Comparison of ENCODE assay signal across 23 mouse cellular contexts in the genomic region with DNA sequence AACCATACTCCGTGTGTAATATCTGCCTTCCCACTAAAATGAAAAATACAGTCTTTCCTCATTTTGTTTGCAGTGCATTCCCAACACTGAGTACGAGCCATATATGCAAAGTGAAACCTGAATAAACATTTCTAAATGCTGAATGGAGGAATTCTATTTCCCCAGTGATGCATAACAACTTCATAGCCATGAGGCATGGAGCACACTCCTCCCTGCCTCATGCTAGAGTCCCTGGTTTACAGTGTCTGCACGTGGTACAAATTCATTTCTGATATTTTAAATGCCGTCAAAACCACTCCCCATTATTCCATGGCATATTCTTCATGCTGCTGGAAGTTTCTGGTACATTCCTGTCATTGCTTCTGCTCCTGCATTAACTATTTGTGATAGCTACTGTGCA.
A peak's percentile ranks its signal among the peaks of the same experiment; 100 is the strongest.
DNase-seq lines count a peak whose midpoint lies in the region; ATAC-seq and TF ChIP-seq lines count a peak whose summit lies in the region.
"Had no signal": no experiment of that assay in that cellular context is flagged by ENCODE, and none has a peak within 500 bp of the region (broad histone marks: within the 10 kb centered on the region; RNA-seq: fewer than 3 reads in every experiment).

No protein-coding gene starts in this region.

- WGBS in forebrain, postnatal 0 days: 40% methylated on average over 4 of the region's 4 CpGs
- 88% methylated on average over 4 of the region's 4 CpGs for WGBS in forebrain, embryonic 10.5 days
- 70% methylated on average over 4 of the region's 4 CpGs for WGBS in midbrain, embryonic 14.5 days
- 85% methylated on average over 4 of the region's 4 CpGs for WGBS in midbrain, embryonic 11.5 days
- 23% methylated on average over 4 of the region's 4 CpGs for WGBS in embryonic facial prominence, embryonic 13.5 days

- DNase-seq in forebrain, postnatal 0 days: no peak
- DNase-seq in forebrain, embryonic 10.5 days (ENCODE audit: extremely low spot score, low spot score): no peak
- DNase-seq in kidney, adult 9 months: peak; percentile 8
- no peak for DNase-seq in kidney, postnatal 10 days
- no peak for DNase-seq in midbrain, embryonic 14.5 days
- no peak for DNase-seq in midbrain, embryonic 11.5 days (ENCODE audit: low spot score, missing footprints)
- DNase-seq in frontal cortex, postnatal 10 days (ENCODE audit: low spot score in 2 of 2): no peak
- DNase-seq: adrenal gland, postnatal 36 days; cerebellum, adult 11 months; cerebellum, adult 9-11 months; gastrocnemius, postnatal 25 days; heart, adult 18-20 months; liver, embryonic 13.5 days; lung, adult 2 months; lung, postnatal 14 days; thymus, adult 18-20 months; thymus, postnatal 36 days had no signal

- H3K4me1 ChIP-seq in forebrain, postnatal 0 days (ENCODE audit: insufficient read depth): peaks cover 8% of the 10 kb centered on the region; the same call in 1 of the 2 replicates
- peaks cover 4% of the 10 kb centered on the region for H3K4me1 ChIP-seq in forebrain, embryonic 10.5 days
- H3K4me1 ChIP-seq in midbrain, embryonic 14.5 days (ENCODE audit: control insufficient read depth, insufficient read depth, low read length): peaks cover 5% of the 10 kb centered on the region; the same call in 1 of the 2 replicates
- H3K4me1 ChIP-seq in midbrain, embryonic 11.5 days (ENCODE audit: control insufficient read depth, insufficient read depth, low read length): no peaks in the 10 kb centered on the region
- H3K4me1 ChIP-seq in embryonic facial prominence, embryonic 13.5 days: peaks cover 25% of the 10 kb centered on the region
- H3K4me1 ChIP-seq: liver, embryonic 13.5 days had no signal

- no peak overlapping the region for H3K4me3 ChIP-seq in forebrain, postnatal 0 days (ENCODE audit: low read depth, low read length)
- H3K4me3 ChIP-seq in forebrain, embryonic 10.5 days: no peak overlapping the region
- no peak overlapping the region for H3K4me3 ChIP-seq in midbrain, embryonic 14.5 days (replicated peaks; ENCODE audit: low read depth, low read length)
- H3K4me3 ChIP-seq in midbrain, embryonic 11.5 days (ENCODE audit: low read depth, low read length): no peak overlapping the region
- H3K4me3 ChIP-seq in embryonic facial prominence, embryonic 13.5 days: no peak overlapping the region
- H3K4me3 ChIP-seq: heart, embryonic 13.5 days; layer of hippocampus, adult 2 months; limb, embryonic 13.5 days; liver, embryonic 13.5 days had no signal

- no peaks in the 10 kb centered on the region for H3K9me3 ChIP-seq in forebrain, postnatal 0 days (ENCODE audit: low read length)
- H3K9me3 ChIP-seq in forebrain, embryonic 10.5 days: no peaks in the 10 kb centered on the region
- H3K9me3 ChIP-seq in midbrain, embryonic 14.5 days (ENCODE audit: control insufficient read depth, low read length): no peaks in the 10 kb centered on the region
- no peaks in the 10 kb centered on the region for H3K9me3 ChIP-seq in midbrain, embryonic 11.5 days (ENCODE audit: control insufficient read depth, low read length)
- no peaks in the 10 kb centered on the region for H3K9me3 ChIP-seq in embryonic facial prominence, embryonic 13.5 days
- H3K9me3 ChIP-seq: heart, embryonic 13.5 days; limb, embryonic 13.5 days; liver, embryonic 13.5 days had no signal

- peak; percentile 58; the same call in 1 of the 2 replicates for ATAC-seq in forebrain, postnatal 0 days
- no peak for ATAC-seq in midbrain, embryonic 14.5 days (ENCODE audit: low FRiP score, low TSS enrichment)
- no peak for ATAC-seq in midbrain, embryonic 11.5 days (ENCODE audit: low FRiP score)
- ATAC-seq in embryonic facial prominence, embryonic 13.5 days (ENCODE audit: insufficient number of reproducible peaks, insufficient read depth, low FRiP score, low TSS enrichment, low read depth): peak; percentile 54; the same call in 1 of the 2 replicates
- ATAC-seq: forebrain, embryonic 14.5 days; intestine, postnatal 0 days had no signal

- no peak overlapping the region for H3K27ac ChIP-seq in forebrain, postnatal 0 days (ENCODE audit: low read depth, low read length)
- H3K27ac ChIP-seq in forebrain, embryonic 10.5 days: no peak overlapping the region
- H3K27ac ChIP-seq in midbrain, embryonic 14.5 days (replicated peaks; ENCODE audit: low read depth, low read length): 0 out of 2 replicates have a peak overlapping the region, but pooled peaks have one; percentile 45
- H3K27ac ChIP-seq in midbrain, embryonic 11.5 days (ENCODE audit: low read depth, low read length): no peak overlapping the region
- peak overlapping the region; percentile 72; the same call in 1 of the 2 replicates for H3K27ac ChIP-seq in embryonic facial prominence, embryonic 13.5 days
- H3K27ac ChIP-seq: heart, embryonic 13.5 days; layer of hippocampus, adult 2 months; limb, embryonic 13.5 days; liver, embryonic 13.5 days had no signal

- no peak overlapping the region for H3K9ac ChIP-seq in forebrain, postnatal 0 days
- H3K9ac ChIP-seq in midbrain, embryonic 14.5 days (replicated peaks; ENCODE audit: low read length): no peak overlapping the region
- H3K9ac ChIP-seq in midbrain, embryonic 11.5 days (ENCODE audit: low read length): no peak overlapping the region
- no peak overlapping the region for H3K9ac ChIP-seq in embryonic facial prominence, embryonic 13.5 days
- H3K9ac ChIP-seq: heart, embryonic 13.5 days; limb, embryonic 13.5 days; liver, embryonic 13.5 days had no signal

- peaks cover 6% of the 10 kb centered on the region for H3K36me3 ChIP-seq in forebrain, postnatal 0 days (ENCODE audit: insufficient read depth)
- H3K36me3 ChIP-seq in forebrain, embryonic 10.5 days (replicated peaks): no peaks in the 10 kb centered on the region
- peaks cover 26% of the 10 kb centered on the region for H3K36me3 ChIP-seq in midbrain, embryonic 14.5 days (ENCODE audit: control insufficient read depth, insufficient read depth, low read length)
- H3K36me3 ChIP-seq in midbrain, embryonic 11.5 days (ENCODE audit: control insufficient read depth, insufficient read depth, low read length): no peaks in the 10 kb centered on the region
- no peaks in the 10 kb centered on the region for H3K36me3 ChIP-seq in embryonic facial prominence, embryonic 13.5 days
- H3K36me3 ChIP-seq: heart, embryonic 13.5 days; limb, embryonic 13.5 days; liver, embryonic 13.5 days had no signal

- H3K4me2 ChIP-seq in forebrain, postnatal 0 days (ENCODE audit: low read depth): no peak overlapping the region
- H3K4me2 ChIP-seq in midbrain, embryonic 14.5 days (ENCODE audit: low read length): no peak overlapping the region
- no peak overlapping the region for H3K4me2 ChIP-seq in midbrain, embryonic 11.5 days
- H3K4me2 ChIP-seq in embryonic facial prominence, embryonic 13.5 days: no peak overlapping the region
- H3K4me2 ChIP-seq: heart, embryonic 13.5 days; limb, embryonic 13.5 days; liver, embryonic 13.5 days had no signal

- H3K27me3 ChIP-seq in forebrain, postnatal 0 days (ENCODE audit: insufficient read depth, low read length): no peaks in the 10 kb centered on the region
- no peaks in the 10 kb centered on the region for H3K27me3 ChIP-seq in forebrain, embryonic 10.5 days (ENCODE audit: poor library complexity, severe bottlenecking)
- H3K27me3 ChIP-seq in midbrain, embryonic 14.5 days (ENCODE audit: control insufficient read depth, insufficient read depth, low read length): no peaks in the 10 kb centered on the region
- H3K27me3 ChIP-seq in midbrain, embryonic 11.5 days (ENCODE audit: control insufficient read depth, insufficient read depth, low read length): no peaks in the 10 kb centered on the region
- H3K27me3 ChIP-seq in embryonic facial prominence, embryonic 13.5 days: no peaks in the 10 kb centered on the region
- H3K27me3 ChIP-seq: limb, embryonic 13.5 days; liver, embryonic 13.5 days had no signal

- no peak for TF ChIP-seq CTCF in forebrain, postnatal 0 days (IDR thresholded peaks at IDR 0.05; ENCODE audit: low read depth)

Comparison
In these comparisons a context has a peak if more than half of its experiments do, and no peak if none do; other contexts are left out.
1. H3K27ac ChIP-seq: peak in midbrain, embryonic 14.5 days (single experiment) and embryonic facial prominence, embryonic 13.5 days (single experiment); none in forebrain, postnatal 0 days (single experiment), forebrain, embryonic 10.5 days (single experiment) and midbrain, embryonic 11.5 days (single experiment).
2. ATAC-seq: peak in forebrain, postnatal 0 days (single experiment) and embryonic facial prominence, embryonic 13.5 days (single experiment); none in midbrain, embryonic 14.5 days (single experiment) and midbrain, embryonic 11.5 days (single experiment).